In genomic region chr7:46443163-46443562, GRCm38 (mm10) we compare ENCODE assay signal across 11 mouse cellular contexts. TPM values are rescaled to one million over a fixed set of nuclear protein-coding genes. Genes with fewer than 3 reads are reported as not detected.
DNase-seq lines count a peak whose midpoint lies in the region.
"Had no signal": no experiment of that assay in that cellular context is flagged by ENCODE, and none has a peak within 500 bp of the region (broad histone marks: within the 10 kb centered on the region; RNA-seq: fewer than 3 reads in every experiment).

No protein-coding gene starts in this region.

- DNase-seq in cerebellum, adult 9-11 months: peak; percentile 62
- no peak for DNase-seq in cerebellum, postnatal 36 days
- peak; percentile 11 to 25 for DNase-seq in adrenal gland, adult 18-20 months (ENCODE audit: low spot score in 2 of 2)
- DNase-seq in adrenal gland, adult 8-10 months: peak; percentile 21
- DNase-seq in adrenal gland, postnatal 36 days: peak; percentile 55 to 76
- DNase-seq in embryo, embryonic 11 days: no peak
- DNase-seq: cerebellum, postnatal 25 days; forebrain, postnatal 0 days; gastrocnemius, postnatal 14 days; kidney, adult 11 months; kidney, adult 9 months had no signal

RNA-seq across cellular contexts. Expression of gene Kcnc1, which starts 46.9 kb away (rescaled TPM):
- total RNA-seq in adrenal gland, adult 18-20 months (2021): under 1 TPM; 0.19 to 0.36 TPM
- under 1 TPM; 0.70 to 0.87 (median 0.77) TPM for total RNA-seq in adrenal gland, adult 8-10 months (2022)
- under 1 TPM; 0.13 to 0.16 TPM for total RNA-seq in adrenal gland, postnatal 36 days (2021)

Comparison
In these comparisons a context has a peak if more than half of its experiments do, and no peak if none do; other contexts are left out.
1. DNase-seq: peak in cerebellum, adult 9-11 months (single experiment), adrenal gland, adult 18-20 months (2 of 2), adrenal gland, adult 8-10 months (single experiment) and adrenal gland, postnatal 36 days (2 of 2); none in cerebellum, postnatal 36 days (0 of 2) and embryo, embryonic 11 days (single experiment).